Mouse (Mus musculus) cerebellum, adult (tissue): Measurements from ENCODE around the gene Clec4n.
"Not testable (repeated sequence)": the region's sequence is repeated elsewhere in the genome, so short reads cannot be mapped to it uniquely, and the experiment has no call there.

ENCODE experiments used
- ATAC-seq: cut with Nextera tagmentation; 2 replicates; pipeline ENCODE4 v1.9.2; 2017; ENCODE audit warnings: mild to moderate bottlenecking, moderate library complexity, mixed read lengths; ENCODE audit not compliant: insufficient number of reproducible peaks, low FRiP score, low TSS enrichment

The Clec4n gene

GRCm38 (mm10) chr6:123229644-123230043, at the start of gene Clec4n:
TSS of gene Clec4n (plus strand) at chr6:123229843.
- ATAC-seq: no peak

- ATAC-seq: not testable (repeated sequence)
Observed at GRCm38 (mm10) chr6:123184862-123185261, 44.8 kb upstream of the Clec4n start.

GRCm38 (mm10) chr6:123207187-123208076, 22.2 kb upstream of the Clec4n start:
- no peak for ATAC-seq

- ATAC-seq: not testable (repeated sequence)
Observed at GRCm38 (mm10) chr6:123208077-123208439, 21.6 kb upstream of the Clec4n start.

GRCm38 (mm10) chr6:123211726-123212125, 17.9 kb upstream of the Clec4n start:
- no peak for ATAC-seq

GRCm38 (mm10) chr6:123227519-123228166, 2.0 kb upstream of the Clec4n start:
- no peak for ATAC-seq

- no peak for ATAC-seq
Observed at GRCm38 (mm10) chr6:123231149-123231548, 1.5 kb downstream of the Clec4n start.

- no peak for ATAC-seq
Observed at GRCm38 (mm10) chr6:123237582-123237981, 7.9 kb downstream of the Clec4n start.

- no peak for ATAC-seq
Observed at GRCm38 (mm10) chr6:123244201-123244600, 14.6 kb downstream of the Clec4n start.

GRCm38 (mm10) chr6:123248862-123249261, 19.2 kb downstream of the Clec4n start:
- ATAC-seq: not testable (repeated sequence)

GRCm38 (mm10) chr6:123252735-123253134, 23.1 kb downstream of the Clec4n start:
- ATAC-seq: no peak

GRCm38 (mm10) chr6:123258946-123259345, 29.3 kb downstream of the Clec4n start:
- ATAC-seq: no peak

- no peak for ATAC-seq
Observed at GRCm38 (mm10) chr6:123259889-123260603, 30.4 kb downstream of the Clec4n start.

- no peak for ATAC-seq
Observed at GRCm38 (mm10) chr6:123260868-123261267, 31.2 kb downstream of the Clec4n start.

- ATAC-seq: no peak
Observed at GRCm38 (mm10) chr6:123261555-123262161, 32.0 kb downstream of the Clec4n start, which contains the start of gene Clec4d. TSS of gene Clec4d (plus strand) at chr6:123262111.

- no peak for ATAC-seq
Observed at GRCm38 (mm10) chr6:123264194-123264593, 34.6 kb downstream of the Clec4n start.

GRCm38 (mm10) chr6:123265809-123266208, 36.2 kb downstream of the Clec4n start:
- ATAC-seq: no peak

- no peak for ATAC-seq
Observed at GRCm38 (mm10) chr6:123266945-123267344, 37.3 kb downstream of the Clec4n start.

- no peak for ATAC-seq
Observed at GRCm38 (mm10) chr6:123279443-123279842, 49.8 kb downstream of the Clec4n start.

GRCm38 (mm10) chr6:123286311-123286710, 56.7 kb downstream of the Clec4n start:
- no peak for ATAC-seq
